Mouse (Mus musculus): Measurements from ENCODE around the gene Sgip1.

The Sgip1 gene

GRCm38 (mm10) chr4:102977778-102978321 lies 236.8 kb downstream of the Sgip1 start:
- DNase-seq = no peak

GRCm38 (mm10) chr4:102978440-102978839 lies 237.3 kb downstream of the Sgip1 start, which contains the start of gene Tctex1d1:
Gene Tctex1d1 (plus strand): TSS chr4:102978606.
- DNase-seq = no peak

DNA sequence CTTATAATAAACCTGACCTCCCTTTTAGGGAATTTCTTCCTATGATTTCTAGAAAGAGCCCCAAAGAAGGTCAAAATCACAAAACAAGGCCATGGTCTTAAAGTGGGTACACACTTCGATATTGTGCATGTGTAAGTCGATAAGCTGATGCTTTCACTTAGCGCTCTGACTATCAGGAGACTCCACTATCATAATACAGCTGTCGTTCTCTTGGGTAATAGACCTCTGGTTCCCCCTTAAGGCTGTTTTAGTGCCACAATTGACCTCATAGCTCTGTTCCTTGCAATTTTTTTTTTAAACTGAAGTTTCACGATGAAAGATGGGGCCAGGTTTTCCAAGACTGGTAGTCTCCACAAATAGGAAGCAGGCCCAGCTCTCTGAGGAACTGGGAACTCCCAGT lies 238.3 kb downstream of the Sgip1 start:
- no peak for DNase-seq

GRCm38 (mm10) chr4:102981709-102982108 lies 240.6 kb downstream of the Sgip1 start:
- no peak for DNase-seq

- peak in 1 of 2 experiments; percentile 42 for DNase-seq
Measured at GRCm38 (mm10) chr4:102986173-102986572, 245.1 kb downstream of the Sgip1 start.

GRCm38 (mm10) chr4:102986917-102987316 lies 245.8 kb downstream of the Sgip1 start:
- DNase-seq = peak in 1 of 2 experiments; percentile 41

DNA sequence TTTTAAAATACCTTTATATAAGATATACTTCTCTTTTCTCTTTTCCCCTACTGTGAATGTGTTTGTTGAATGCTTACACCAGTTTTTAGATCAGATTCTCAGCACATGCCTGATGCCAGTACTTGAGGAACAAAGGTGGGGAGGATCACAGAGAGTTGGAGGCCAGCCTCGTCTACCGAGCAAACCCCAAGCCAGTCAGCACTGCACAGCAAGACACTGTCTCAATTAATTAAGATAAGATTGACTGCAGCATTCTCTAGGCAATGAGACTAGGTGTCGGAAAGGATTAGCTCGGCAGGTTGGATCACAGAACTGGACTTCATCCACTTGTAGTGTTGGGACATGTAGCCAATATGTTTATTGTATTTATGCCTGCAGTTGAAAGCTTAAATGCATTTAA lies 246.2 kb downstream of the Sgip1 start:
- DNase-seq = no peak

DNA sequence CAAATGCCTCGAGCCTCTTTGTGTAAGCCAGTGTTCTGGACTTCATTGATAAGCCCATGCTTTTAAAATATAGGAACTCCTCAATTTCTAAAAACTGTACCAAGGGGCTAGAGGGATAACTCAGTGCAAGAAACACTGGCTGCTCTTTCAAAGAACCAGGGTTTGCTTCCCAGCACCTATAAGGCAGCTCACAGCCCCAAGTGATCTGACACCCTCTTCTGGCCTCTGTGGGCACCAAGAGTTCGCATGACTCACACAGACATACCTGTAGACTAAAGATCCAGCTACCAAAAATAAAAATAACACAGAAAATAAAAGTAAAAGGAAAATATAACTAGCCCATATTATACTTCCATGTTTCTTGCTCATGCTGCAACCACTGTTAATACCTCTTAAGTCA lies 246.7 kb downstream of the Sgip1 start:
- DNase-seq = peak; percentile 45 to 66

DNA sequence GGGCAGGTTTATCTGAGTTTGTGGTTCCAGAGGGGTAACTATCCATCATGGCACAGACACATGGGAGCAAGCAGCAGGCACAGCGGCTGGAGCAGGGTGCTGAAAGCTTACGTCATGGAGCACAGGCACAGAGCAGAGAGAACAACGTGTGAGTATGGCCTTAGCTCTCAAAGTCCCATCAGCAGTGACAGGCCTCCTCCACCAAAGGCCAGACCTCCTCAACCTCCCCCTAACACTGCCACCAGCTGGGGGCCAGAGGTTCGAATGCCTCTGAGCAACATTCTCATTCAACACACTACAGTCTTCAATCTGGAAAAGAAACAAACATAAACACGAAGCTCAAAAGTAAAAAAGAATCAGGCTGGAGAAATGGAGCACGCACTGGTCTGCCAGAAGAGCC lies 247.4 kb downstream of the Sgip1 start:
- DNase-seq = peak; percentile 58 to 71

- DNase-seq = peak in 1 of 2 experiments; percentile 45
Measured at GRCm38 (mm10) chr4:102989391-102989790, 248.3 kb downstream of the Sgip1 start.

- DNase-seq = peak; percentile 56 to 61
Measured at GRCm38 (mm10) chr4:102990016-102990415, 248.9 kb downstream of the Sgip1 start.

- peak; percentile 71 to 84 for DNase-seq
Measured at GRCm38 (mm10) chr4:102990595-102991340, 249.7 kb downstream of the Sgip1 start.

GRCm38 (mm10) chr4:102991685-102992084 lies 250.6 kb downstream of the Sgip1 start:
- DNase-seq = peak; percentile 44 to 58

DNA sequence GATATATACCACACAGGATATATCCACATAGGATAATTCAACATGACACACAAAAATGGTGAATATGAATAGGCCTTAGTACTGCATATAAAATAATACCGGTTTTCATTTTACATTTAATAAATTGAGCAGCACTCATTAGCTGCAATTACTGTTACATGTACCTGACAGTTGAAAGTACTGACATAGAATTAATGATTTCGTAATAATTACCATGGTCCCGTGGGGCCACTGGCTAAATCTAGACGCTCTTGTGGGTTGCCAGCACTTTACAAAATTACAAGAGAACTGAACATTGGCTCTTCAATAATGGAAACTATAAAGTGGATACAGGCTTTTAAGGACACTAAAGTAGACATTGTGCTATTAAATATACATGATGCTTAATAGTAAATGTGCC lies 263.6 kb downstream of the Sgip1 start:
- DNase-seq = no peak

GRCm38 (mm10) chr4:103005190-103005945 lies 264.3 kb downstream of the Sgip1 start:
- DNase-seq = no peak

- no peak for DNase-seq
Measured at GRCm38 (mm10) chr4:103006266-103006665, 265.2 kb downstream of the Sgip1 start.

DNA sequence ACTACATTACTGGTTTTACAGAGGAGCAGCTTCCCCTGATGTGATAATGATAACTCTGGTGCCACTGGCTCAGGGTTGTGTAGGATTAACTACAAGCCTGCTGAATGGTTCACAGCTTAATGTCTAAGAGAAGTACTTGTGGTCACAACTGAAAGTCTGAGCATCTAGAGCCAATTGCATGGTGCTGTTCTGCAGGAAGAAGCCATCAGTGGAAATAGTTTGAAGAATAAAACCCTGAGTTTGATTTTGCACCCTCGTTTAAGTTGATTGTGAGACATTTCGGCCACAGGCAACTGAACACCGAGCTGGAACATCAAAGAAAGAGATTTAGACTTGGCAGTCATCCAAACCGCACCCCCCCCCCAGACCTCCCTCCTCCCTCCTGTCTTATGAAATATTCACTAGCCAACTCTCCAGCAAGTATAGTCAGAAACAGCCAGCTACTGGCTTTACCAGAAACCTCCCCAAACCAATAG lies 265.9 kb downstream of the Sgip1 start:
- DNase-seq = peak in 1 of 2 experiments; percentile 38

DNA sequence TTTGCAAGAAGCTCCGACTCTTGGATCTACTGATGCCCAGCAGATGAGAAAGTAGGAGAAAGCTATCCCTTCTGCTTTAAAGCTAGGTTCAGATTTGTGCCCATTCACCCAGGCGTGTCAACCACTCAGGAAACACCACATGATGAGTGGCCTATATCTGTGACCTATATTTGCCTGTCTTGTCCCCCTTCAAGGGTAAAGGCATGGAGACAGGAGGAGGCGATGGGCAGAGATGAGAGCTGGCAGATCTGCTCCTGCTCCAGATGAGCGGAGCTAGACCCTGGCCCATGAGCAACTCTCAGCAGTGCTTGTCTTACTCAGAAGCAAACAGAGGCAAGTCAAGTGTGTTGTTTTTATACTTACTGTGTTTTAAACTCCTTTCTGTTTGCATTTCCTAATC lies 269.6 kb downstream of the Sgip1 start:
- peak; percentile 49 for DNase-seq

- peak; percentile 52 to 73 for DNase-seq
Measured at GRCm38 (mm10) chr4:103011823-103012222, 270.7 kb downstream of the Sgip1 start.

GRCm38 (mm10) chr4:103013490-103013889 lies 272.4 kb downstream of the Sgip1 start:
- DNase-seq = no peak
